Mouse (Mus musculus) common myeloid progenitor, adult 5-6 weeks (primary cell): Measurements from ENCODE around the gene Lrrc25. TPM values are rescaled to one million over a fixed set of nuclear protein-coding genes. Genes with fewer than 3 reads are reported as not detected.
"Not testable (repeated sequence)": the region's sequence is repeated elsewhere in the genome, so short reads cannot be mapped to it uniquely, and the experiment has no call there.

Source experiments
- ATAC-seq: replicated peaks from 2 replicates; pipeline ENCODE4 v1.8.0; 2016; ENCODE audit warnings: low read depth, mild to moderate bottlenecking, moderate TSS enrichment, inconsistent platforms; ENCODE audit not compliant: poor library complexity, severe bottlenecking
- total RNA-seq: library from RNA; stranded (forward); fragments of 200-1000, 187-1606 nt; gene quantifications from 2 replicates; pipeline ENCODE4 v1.2.3, GENCODE M21; 2017

Gene Lrrc25
- total RNA-seq: 1.6 and 2.6 TPM in 2 replicates

GRCm38 (mm10) chr8:70615894-70616293 lies at the start of gene Lrrc25:
Lrrc25 (plus strand) TSS chr8:70616155.
- peak; percentile 22 for ATAC-seq

- no peak for ATAC-seq
Measured at GRCm38 (mm10) chr8:70570360-70570759, 45.6 kb upstream of the Lrrc25 start.

GRCm38 (mm10) chr8:70570990-70571389 lies 45.0 kb upstream of the Lrrc25 start:
- no peak for ATAC-seq

- no peak for ATAC-seq
Measured at GRCm38 (mm10) chr8:70574302-70574701, 41.7 kb upstream of the Lrrc25 start.

GRCm38 (mm10) chr8:70574915-70575314 lies 41.0 kb upstream of the Lrrc25 start:
- ATAC-seq: peak; percentile 76

GRCm38 (mm10) chr8:70577207-70577606 lies 38.7 kb upstream of the Lrrc25 start:
- ATAC-seq: no peak

- no peak for ATAC-seq
Measured at GRCm38 (mm10) chr8:70583476-70584387, 32.2 kb upstream of the Lrrc25 start.

- ATAC-seq: peak; percentile 22
Measured at GRCm38 (mm10) chr8:70584606-70585257, 31.2 kb upstream of the Lrrc25 start.

GRCm38 (mm10) chr8:70585258-70585652 lies 30.7 kb upstream of the Lrrc25 start:
- peak; percentile 89 for ATAC-seq

GRCm38 (mm10) chr8:70587955-70588354 lies 28.0 kb upstream of the Lrrc25 start:
- ATAC-seq: not testable (repeated sequence)

- no peak for ATAC-seq
Measured at GRCm38 (mm10) chr8:70591569-70591968, 24.4 kb upstream of the Lrrc25 start.

GRCm38 (mm10) chr8:70593173-70593572 lies 22.8 kb upstream of the Lrrc25 start:
- no peak for ATAC-seq

GRCm38 (mm10) chr8:70593961-70594609 lies 21.9 kb upstream of the Lrrc25 start, which contains the start of gene Isyna1:
Isyna1 (plus strand) TSS chr8:70594373.
- ATAC-seq: peak; percentile 86

GRCm38 (mm10) chr8:70594621-70595564 lies 21.1 kb upstream of the Lrrc25 start:
- no peak for ATAC-seq

- no peak for ATAC-seq
Measured at GRCm38 (mm10) chr8:70595811-70596210, 20.1 kb upstream of the Lrrc25 start.

GRCm38 (mm10) chr8:70596216-70596615 lies 19.7 kb upstream of the Lrrc25 start:
- ATAC-seq: no peak

- no peak for ATAC-seq
Measured at GRCm38 (mm10) chr8:70596775-70597416, 19.1 kb upstream of the Lrrc25 start.

GRCm38 (mm10) chr8:70597417-70598272 lies 18.3 kb upstream of the Lrrc25 start:
- ATAC-seq: no peak
